In the genomic region with DNA sequence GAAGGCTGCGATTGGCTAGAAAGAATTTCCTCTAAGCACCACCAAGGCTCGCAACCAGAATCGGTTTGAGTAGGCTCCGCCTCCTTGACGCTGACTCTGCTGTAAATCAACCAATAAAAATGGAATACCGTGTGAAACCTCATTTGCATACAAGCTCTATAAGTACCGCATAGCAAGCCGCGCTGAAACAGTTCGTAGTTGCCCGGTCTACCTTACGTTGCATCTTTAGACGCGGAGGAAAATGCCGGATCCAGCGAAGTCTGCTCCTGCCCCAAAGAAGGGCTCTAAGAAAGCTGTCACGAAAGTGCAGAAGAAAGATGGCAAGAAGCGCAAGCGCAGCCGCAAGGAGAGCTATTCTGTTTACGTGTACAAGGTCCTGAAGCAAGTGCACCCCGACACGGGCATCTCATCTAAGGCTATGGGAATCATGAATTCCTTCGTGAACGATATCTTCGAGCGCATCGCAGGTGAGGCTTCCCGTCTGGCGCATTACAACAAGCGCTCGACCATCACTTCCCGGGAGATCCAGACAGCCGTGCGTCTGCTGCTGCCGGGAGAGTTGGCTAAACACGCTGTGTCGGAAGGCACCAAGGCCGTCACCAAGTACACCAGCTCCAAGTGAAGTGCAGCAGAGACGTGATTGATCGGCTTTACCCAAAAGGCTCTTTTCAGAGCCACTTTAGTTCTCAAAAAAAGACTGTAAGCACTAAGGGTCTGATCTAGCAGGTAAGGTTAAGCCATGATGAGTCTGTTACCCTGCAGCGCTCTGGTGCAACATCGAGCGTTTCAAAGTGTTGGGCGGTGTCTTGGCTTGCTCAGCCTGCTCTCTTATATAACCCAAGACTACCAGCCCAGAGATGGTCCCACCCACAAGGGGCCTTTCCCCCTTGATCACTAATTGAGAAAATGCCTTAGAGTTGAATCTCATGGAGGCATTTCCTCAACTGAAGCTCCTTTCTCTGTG, we compare ENCODE assay signal across 8 mouse cellular contexts. TPM values are rescaled to one million over a fixed set of nuclear protein-coding genes. Genes with fewer than 3 reads are reported as not detected.
A peak's percentile ranks its signal among the peaks of the same experiment; 100 is the strongest.
DNase-seq lines count a peak whose midpoint lies in the region; ATAC-seq lines count a peak whose summit lies in the region.

A gene (plus strand): TSS at position 242 of the 964 bp plus-strand sequence.

- WGBS in hindbrain, embryonic 16.5 days = under 1% methylated on average over 45 of the region's 45 CpGs
- WGBS in macrophage (ENCODE audit: missing documents) = 2% methylated on average over 42 of the region's 45 CpGs

- peaks cover 5% of the 10 kb centered on the region; the same call in 1 of the 2 replicates for H3K4me1 ChIP-seq in hindbrain, embryonic 16.5 days (ENCODE audit: control insufficient read depth, insufficient read depth, low read depth, low read length)

- no peaks in the 10 kb centered on the region for H3K36me3 ChIP-seq in hindbrain, embryonic 16.5 days (ENCODE audit: control insufficient read depth, insufficient read depth, low read length)
- no peaks in the 10 kb centered on the region for H3K36me3 ChIP-seq in macrophage (ENCODE audit: inconsistent target)

- no peaks in the 10 kb centered on the region for H3K9me3 ChIP-seq in hindbrain, embryonic 16.5 days (ENCODE audit: control insufficient read depth, low read length)

- H3K27me3 ChIP-seq in hindbrain, embryonic 16.5 days (replicated peaks; ENCODE audit: control insufficient read depth, insufficient read depth, low read length) = no peaks in the 10 kb centered on the region

- ATAC-seq in hindbrain, embryonic 16.5 days = peak; percentile 96

- DNase-seq in T-cell, adult 2 months (ENCODE audit: low spot score) = peak; percentile 90
- peak; percentile 87 to 95 for DNase-seq in cerebellum, postnatal 36 days
- DNase-seq in gastrocnemius, adult 18-20 months (ENCODE audit: low spot score) = peak; percentile 92
- DNase-seq in left cerebral cortex, adult 18-20 months (ENCODE audit: low spot score in 2 of 2) = peak; percentile 85 to 91
- DNase-seq in right cerebral cortex, adult 18-20 months = peak; percentile 96
- DNase-seq in urinary bladder, postnatal 10 days (ENCODE audit: low spot score) = peak; percentile 33

- H3K27ac ChIP-seq in hindbrain, embryonic 16.5 days (ENCODE audit: low read depth, low read length) = peak within 1 kb of the TSS; percentile 93
- peak within 1 kb of the TSS; percentile 92 for H3K27ac ChIP-seq in macrophage

- peak within 1 kb of the TSS; percentile 73 for H3K9ac ChIP-seq in hindbrain, embryonic 16.5 days (ENCODE audit: low read depth, low read length)

- peak within 1 kb of the TSS; percentile 95 for H3K4me2 ChIP-seq in hindbrain, embryonic 16.5 days (ENCODE audit: low read length)

- H3K4me3 ChIP-seq in hindbrain, embryonic 16.5 days (ENCODE audit: low read length) = peak within 1 kb of the TSS; percentile 59
- peak within 1 kb of the TSS; percentile 44 for H3K4me3 ChIP-seq in macrophage (ENCODE audit: inconsistent target)

- H3K79me2 ChIP-seq in macrophage (ENCODE audit: inconsistent target) = no peaks in the 10 kb centered on the region; the same call in 1 of the 2 replicates

RNA-seq across cellular contexts. Expression of the gene that starts here (rescaled TPM):
- total RNA-seq in gastrocnemius, adult 18-20 months (2021) = 10 to 100 TPM; 15.3 to 27.5 TPM
- 1.5 and 2.1 TPM in 2 replicates for polyA plus RNA-seq in hindbrain, embryonic 16.5 days (2015; fragmentation: Nextera tagmentation; extraction: Ambion mirVana)
- 100 to 1,000 TPM; 210 to 215 TPM for total RNA-seq in left cerebral cortex, adult 18-20 months (2021)
- total RNA-seq in macrophage (2018; cell fraction: chromatin; rRNA removed) = 10 to 100 TPM in 12 of 26 experiments, 1 to 10 TPM in 4, not detected in 10; 4.5 to 55.2 (median 15.6) TPM
- total RNA-seq in macrophage (2018; cell fraction: cytosol; rRNA removed) = 10 to 100 TPM in 25 of 26 experiments, 1 to 10 TPM in 1; 4.5 to 64.0 (median 22.6) TPM
- 10 to 100 TPM in 12 of 26 experiments, 1 to 10 TPM in 11, not detected in 3; 3.3 to 98.4 (median 11.5) TPM for total RNA-seq in macrophage (2018; cell fraction: nucleus; rRNA removed)
- not detected in 3 replicates for polyA plus RNA-seq in macrophage (2018)

Comparison
In these comparisons a context has a peak if more than half of its experiments do, and no peak if none do; other contexts are left out.
1. Peak in every context shown above with its lines: DNase-seq, ATAC-seq, H3K4me3 ChIP-seq and H3K27ac ChIP-seq.
2. RNA of the gene that starts here (total RNA-seq): 210 to 215 TPM in left cerebral cortex, adult 18-20 months; 15.3 to 27.5 TPM in gastrocnemius, adult 18-20 months; every median in the first group is over 4 times any median in the second.
3. DNase-seq: peak in every context shown above with its lines; median percentile 96 in right cerebral cortex, adult 18-20 months; 92 in gastrocnemius, adult 18-20 months; 91 in cerebellum, postnatal 36 days; 90 in T-cell, adult 2 months; 88 in left cerebral cortex, adult 18-20 months; 33 in urinary bladder, postnatal 10 days.